Mouse (Mus musculus) liver, embryonic 14.5 days (tissue): ENCODE data around the gene Lasp1.

Experiments
- CTCF ChIP-seq: IDR thresholded peaks from 2 replicates; pipeline ENCODE4 v1.5.1; 2016; ENCODE audit warnings: antibody characterized with exemption, low read depth, control low read depth
- EP300 ChIP-seq: IDR thresholded peaks from 2 replicates; pipeline ENCODE4 v1.6.1; 2016; ENCODE audit warnings: antibody characterized with exemption, low read depth

DNA sequence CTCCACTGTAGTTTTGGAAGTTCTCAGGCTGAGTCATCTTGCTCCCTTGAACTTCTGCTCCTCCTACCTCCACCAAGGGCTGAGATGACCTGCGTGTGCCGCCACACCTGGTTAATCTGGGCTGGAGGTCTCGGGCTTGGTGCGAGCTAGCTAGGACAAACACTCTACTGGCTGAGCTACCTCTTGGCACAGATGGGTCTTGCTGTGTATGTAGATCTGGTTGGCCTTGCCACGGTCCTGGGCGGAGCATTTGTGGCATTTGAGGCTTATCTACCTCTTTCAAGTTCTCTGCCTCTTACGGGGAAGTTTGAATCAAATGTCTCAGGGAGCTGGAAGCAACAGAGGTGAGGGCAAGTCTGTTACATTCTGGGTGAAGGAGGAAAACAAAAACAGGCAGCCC lies 11.6 kb downstream of the Lasp1 start:
- TF ChIP-seq CTCF (no peak), EP300 (no peak)
